Mouse (Mus musculus): Measurements from ENCODE around the gene Mical1. TPM values are rescaled to one million over a fixed set of nuclear protein-coding genes. Genes with fewer than 3 reads are reported as not detected.
"Not testable (repeated sequence)": the region's sequence is repeated elsewhere in the genome, so short reads cannot be mapped to it uniquely, and the experiment has no call there.

Gene Mical1
- polyA plus RNA-seq, 1 experiment from 2014 or later = 64.2 TPM

- WGBS = 76% methylated on average over 4 of the region's 4 CpGs
- Histone ChIP-seq H3K9me3 (no peaks in the 10 kb centered on the region), H3K9ac (replicated peaks) (no peak overlapping the region), H3K4me1 (replicated peaks) (no peaks in the 10 kb centered on the region), H3K4me2 (no peak overlapping the region), H3K27ac (no peak overlapping the region), H3K27me3 (no peaks in the 10 kb centered on the region), H3K4me3 (replicated peaks) (no peak overlapping the region), H3K36me3 (no peaks in the 10 kb centered on the region)
- no peak for ATAC-seq (ENCODE audit: insufficient number of reproducible peaks, insufficient read depth, low FRiP score, low TSS enrichment, low read depth)
These were observed 24.8 kb downstream of the Mical1 start for GRCm38 (mm10) chr10:41500941-41501340.

GRCm38 (mm10) chr10:41504996-41505395 lies 28.9 kb downstream of the Mical1 start:
- Histone ChIP-seq H3K4me1 (replicated peaks) (no peaks in the 10 kb centered on the region), H3K36me3 (no peaks in the 10 kb centered on the region), H3K4me2 (no peak overlapping the region), H3K27me3 (no peaks in the 10 kb centered on the region), H3K9me3 (no peaks in the 10 kb centered on the region), H3K4me3 (replicated peaks) (no peak overlapping the region), H3K9ac (replicated peaks) (no peak overlapping the region), H3K27ac (no peak overlapping the region)
- no peak for ATAC-seq (ENCODE audit: insufficient number of reproducible peaks, insufficient read depth, low FRiP score, low TSS enrichment, low read depth)
- 92% methylated on average over 1 of the region's 1 CpGs for WGBS

GRCm38 (mm10) chr10:41505446-41505845 lies 29.3 kb downstream of the Mical1 start:
- not testable (repeated sequence) for H3K27ac ChIP-seq; H3K9ac ChIP-seq (replicated peaks); H3K4me1 ChIP-seq (replicated peaks); ATAC-seq (ENCODE audit: insufficient number of reproducible peaks, insufficient read depth, low FRiP score, low TSS enrichment, low read depth); H3K27me3 ChIP-seq; H3K4me3 ChIP-seq (replicated peaks); H3K9me3 ChIP-seq; H3K36me3 ChIP-seq; H3K4me2 ChIP-seq
- WGBS = 3% methylated on average over 3 of the region's 3 CpGs

- no peaks in the 10 kb centered on the region for H3K4me1 ChIP-seq (replicated peaks)
- no peak overlapping the region for H3K27ac ChIP-seq
These were observed 33.0 kb downstream of the Mical1 start for GRCm38 (mm10) chr10:41509160-41509559.

GRCm38 (mm10) chr10:41514301-41514700 lies 38.2 kb downstream of the Mical1 start:
- H3K27ac ChIP-seq = no peak overlapping the region
- no peaks in the 10 kb centered on the region for H3K9me3 ChIP-seq
- no peak overlapping the region for H3K4me3 ChIP-seq (replicated peaks)
- no peaks in the 10 kb centered on the region for H3K36me3 ChIP-seq
- ATAC-seq (ENCODE audit: insufficient number of reproducible peaks, insufficient read depth, low FRiP score, low TSS enrichment, low read depth) = no peak
- H3K4me2 ChIP-seq = no peak overlapping the region
- 78% methylated on average over 4 of the region's 4 CpGs for WGBS
- H3K27me3 ChIP-seq = no peaks in the 10 kb centered on the region
- H3K9ac ChIP-seq (replicated peaks) = no peak overlapping the region
- H3K4me1 ChIP-seq (replicated peaks) = no peaks in the 10 kb centered on the region

More at GRCm38 (mm10) chr10:41509160-41509559, 33.0 kb downstream of the Mical1 start:
- WGBS = 41% methylated on average over 2 of the region's 2 CpGs
- H3K9me3 ChIP-seq = no peaks in the 10 kb centered on the region
- H3K36me3 ChIP-seq = no peaks in the 10 kb centered on the region
- no peak overlapping the region for H3K4me2 ChIP-seq
- H3K4me3 ChIP-seq (replicated peaks) = no peak overlapping the region
- no peak for ATAC-seq (ENCODE audit: insufficient number of reproducible peaks, insufficient read depth, low FRiP score, low TSS enrichment, low read depth)
- no peaks in the 10 kb centered on the region for H3K27me3 ChIP-seq
- H3K9ac ChIP-seq (replicated peaks) = no peak overlapping the region

GRCm38 (mm10) chr10:41514921-41515320 lies 38.8 kb downstream of the Mical1 start:
- Histone ChIP-seq H3K4me3 (replicated peaks) (no peak overlapping the region), H3K4me1 (replicated peaks) (no peaks in the 10 kb centered on the region), H3K9ac (replicated peaks) (no peak overlapping the region), H3K27me3 (no peaks in the 10 kb centered on the region), H3K36me3 (no peaks in the 10 kb centered on the region), H3K9me3 (no peaks in the 10 kb centered on the region), H3K4me2 (no peak overlapping the region), H3K27ac (no peak overlapping the region)
- ATAC-seq (ENCODE audit: insufficient number of reproducible peaks, insufficient read depth, low FRiP score, low TSS enrichment, low read depth) = no peak

- WGBS = under 1% methylated on average over 23 of the region's 23 CpGs
- ATAC-seq (ENCODE audit: insufficient number of reproducible peaks, insufficient read depth, low FRiP score, low TSS enrichment, low read depth) = peak; percentile 73
These were observed 42.4 kb downstream of the Mical1 start for GRCm38 (mm10) chr10:41518508-41518980.

GRCm38 (mm10) chr10:41518981-41519618 lies 43.0 kb downstream of the Mical1 start, which contains the start of gene Cd164:
Cd164 (plus strand) TSS chr10:41519414.
- ATAC-seq (ENCODE audit: insufficient number of reproducible peaks, insufficient read depth, low FRiP score, low TSS enrichment, low read depth) = peak; percentile 94
- WGBS = under 1% methylated on average over 69 of the region's 69 CpGs

More at GRCm38 (mm10) chr10:41518508-41518980, 42.4 kb downstream of the Mical1 start:
- peaks cover 24% of the 10 kb centered on the region for H3K4me1 ChIP-seq (replicated peaks)
- H3K4me2 ChIP-seq = peak overlapping the region; percentile 78
- peak overlapping the region; percentile 95 for H3K9ac ChIP-seq (replicated peaks)
- peak overlapping the region; percentile 91 for H3K4me3 ChIP-seq (replicated peaks)
- no peaks in the 10 kb centered on the region for H3K9me3 ChIP-seq
- peak overlapping the region; percentile 97 for H3K27ac ChIP-seq
- H3K27me3 ChIP-seq = no peaks in the 10 kb centered on the region
- H3K36me3 ChIP-seq = peaks cover 6% of the 10 kb centered on the region

GRCm38 (mm10) chr10:41519640-41520409 lies 43.7 kb downstream of the Mical1 start:
- no peaks in the 10 kb centered on the region for H3K9me3 ChIP-seq
- peak overlapping the region; percentile 95 for H3K9ac ChIP-seq (replicated peaks)
- under 1% methylated on average over 65 of the region's 65 CpGs for WGBS
- peaks cover 19% of the 10 kb centered on the region for H3K36me3 ChIP-seq
- H3K4me2 ChIP-seq = peak overlapping the region; percentile 78
- H3K4me1 ChIP-seq (replicated peaks) = peaks cover 24% of the 10 kb centered on the region
- peak overlapping the region; percentile 91 for H3K4me3 ChIP-seq (replicated peaks)
- peak overlapping the region; percentile 97 for H3K27ac ChIP-seq
- H3K27me3 ChIP-seq = no peaks in the 10 kb centered on the region
- no peak; the same call in 1 of the 2 replicates for ATAC-seq (ENCODE audit: insufficient number of reproducible peaks, insufficient read depth, low FRiP score, low TSS enrichment, low read depth)

More at GRCm38 (mm10) chr10:41518981-41519618, 43.0 kb downstream of the Mical1 start, which contains the start of gene Cd164:
- Histone ChIP-seq H3K9ac (replicated peaks) (peak within 1 kb of the TSS; percentile 95), H3K4me3 (replicated peaks) (peak within 1 kb of the TSS; percentile 91), H3K9me3 (no peaks in the 10 kb centered on the region), H3K4me2 (peak within 1 kb of the TSS; percentile 78), H3K27ac (peak within 1 kb of the TSS; percentile 97), H3K4me1 (replicated peaks) (peaks cover 24% of the 10 kb centered on the region), H3K27me3 (no peaks in the 10 kb centered on the region), H3K36me3 (peaks cover 12% of the 10 kb centered on the region)

- Histone ChIP-seq H3K4me3 (replicated peaks) (peak overlapping the region; percentile 91), H3K27me3 (no peaks in the 10 kb centered on the region), H3K27ac (no peak overlapping the region), H3K4me2 (peak overlapping the region; percentile 78), H3K36me3 (peaks cover 23% of the 10 kb centered on the region), H3K9me3 (no peaks in the 10 kb centered on the region), H3K9ac (replicated peaks) (peak overlapping the region; percentile 95), H3K4me1 (replicated peaks) (peaks cover 24% of the 10 kb centered on the region)
- ATAC-seq (ENCODE audit: insufficient number of reproducible peaks, insufficient read depth, low FRiP score, low TSS enrichment, low read depth) = no peak
- WGBS = 4% methylated on average over 5 of the region's 5 CpGs
These were observed 44.2 kb downstream of the Mical1 start for GRCm38 (mm10) chr10:41520410-41520673.

- no peak overlapping the region for H3K27ac ChIP-seq
- H3K4me2 ChIP-seq = peak overlapping the region; percentile 4; the same call in 1 of the 2 replicates
- ATAC-seq (ENCODE audit: insufficient number of reproducible peaks, insufficient read depth, low FRiP score, low TSS enrichment, low read depth) = no peak
- H3K4me3 ChIP-seq (replicated peaks) = no peak overlapping the region
- peaks cover 24% of the 10 kb centered on the region for H3K4me1 ChIP-seq (replicated peaks)
- no peaks in the 10 kb centered on the region for H3K9me3 ChIP-seq
- H3K36me3 ChIP-seq = peaks cover 42% of the 10 kb centered on the region
- 81% methylated on average over 3 of the region's 3 CpGs for WGBS
- H3K27me3 ChIP-seq = no peaks in the 10 kb centered on the region
- no peak overlapping the region for H3K9ac ChIP-seq (replicated peaks)
These were observed 47.3 kb downstream of the Mical1 start for GRCm38 (mm10) chr10:41523386-41523785.
